Mouse (Mus musculus) gastrocnemius, postnatal 4 days (tissue): Measurements from ENCODE around the gene Lrp10. TPM values are rescaled to one million over a fixed set of nuclear protein-coding genes. Genes with fewer than 3 reads are reported as not detected.

Experiments used
- total RNA-seq, 2 experiments: library from RNA; stranded (reverse); gene quantifications; 2 replicates each; pipeline ENCODE4 v1.2.3; 2021

The Lrp10 gene
- total RNA-seq, 2 experiments from 2014 or later: 39.0 to 42.9 TPM

Other genes with a start within 250 kb of the Lrp10 start
- gene Dad1, start 210.0 kb upstream of the Lrp10 start, total RNA-seq: 10 to 100 TPM; 89.9 to 92.3 TPM
- 10 to 100 TPM; 30.1 to 31.5 TPM for gene Abhd4, start 209.9 kb upstream of the Lrp10 start, total RNA-seq
- not detected for gene Olfr49, start 179.2 kb upstream of the Lrp10 start, total RNA-seq
- 10 to 100 TPM; 67.8 to 85.9 TPM for gene Oxa1l, start 103.3 kb upstream of the Lrp10 start, total RNA-seq
- 1 to 10 TPM; 6.2 to 7.3 TPM for gene Slc7a7, start 46.4 kb upstream of the Lrp10 start, total RNA-seq
- gene Mrpl52, start 37.2 kb upstream of the Lrp10 start, total RNA-seq: 100 to 1,000 TPM; 151 to 166 TPM
- gene Mmp14, start 32.5 kb upstream of the Lrp10 start, total RNA-seq: 100 to 1,000 TPM; 222 to 237 TPM
- gene Rem2, start 12.0 kb downstream of the Lrp10 start, total RNA-seq: not detected
- gene Prmt5, start 53.4 kb downstream of the Lrp10 start, total RNA-seq: 10 to 100 TPM; 40.0 to 40.4 TPM
- gene Haus4, start 90.5 kb downstream of the Lrp10 start, total RNA-seq: 10 to 100 TPM; 18.1 to 21.2 TPM
- gene Ajuba, start 113.4 kb downstream of the Lrp10 start, total RNA-seq: 10 to 100 TPM; 14.6 to 15.8 TPM
- gene 4931414P19Rik, start 141.9 kb downstream of the Lrp10 start, total RNA-seq: 1 to 10 TPM; 4.3 to 6.8 TPM
- gene Psmb5, start 153.9 kb downstream of the Lrp10 start, total RNA-seq: 100 to 1,000 TPM; 173 to 176 TPM
- gene Psmb11, start 157.3 kb downstream of the Lrp10 start, total RNA-seq: not detected
- gene Gm17606, start 176.8 kb downstream of the Lrp10 start, total RNA-seq: not detected
- 1 to 10 TPM; 3.2 to 3.5 TPM for gene Cdh24, start 177.2 kb downstream of the Lrp10 start, total RNA-seq
- gene 1700123O20Rik, start 222.1 kb downstream of the Lrp10 start, total RNA-seq: 10 to 100 TPM; 25.4 to 27.1 TPM
- gene Acin1, start 222.8 kb downstream of the Lrp10 start, total RNA-seq: 100 to 1,000 TPM; 134 to 165 TPM
- gene Gm29776, start 234.7 kb downstream of the Lrp10 start, total RNA-seq: under 1 TPM in 1 of 2 experiments, not detected in 1; 0.16 TPM
- gene Cebpe, start 248.0 kb downstream of the Lrp10 start, total RNA-seq: not detected